Mouse (Mus musculus) monocyte, adult 2 months (primary cell): Measurements from ENCODE around the gene Sephs2.

Experiments used
- DNase-seq, 2 experiments: peaks; one replicate each; pipeline ENCODE4 v3.0.0; 2022; ENCODE audit warnings: low spot score in 2 of 2, low read depth in 1 of 2

Sephs2 gene

DNA sequence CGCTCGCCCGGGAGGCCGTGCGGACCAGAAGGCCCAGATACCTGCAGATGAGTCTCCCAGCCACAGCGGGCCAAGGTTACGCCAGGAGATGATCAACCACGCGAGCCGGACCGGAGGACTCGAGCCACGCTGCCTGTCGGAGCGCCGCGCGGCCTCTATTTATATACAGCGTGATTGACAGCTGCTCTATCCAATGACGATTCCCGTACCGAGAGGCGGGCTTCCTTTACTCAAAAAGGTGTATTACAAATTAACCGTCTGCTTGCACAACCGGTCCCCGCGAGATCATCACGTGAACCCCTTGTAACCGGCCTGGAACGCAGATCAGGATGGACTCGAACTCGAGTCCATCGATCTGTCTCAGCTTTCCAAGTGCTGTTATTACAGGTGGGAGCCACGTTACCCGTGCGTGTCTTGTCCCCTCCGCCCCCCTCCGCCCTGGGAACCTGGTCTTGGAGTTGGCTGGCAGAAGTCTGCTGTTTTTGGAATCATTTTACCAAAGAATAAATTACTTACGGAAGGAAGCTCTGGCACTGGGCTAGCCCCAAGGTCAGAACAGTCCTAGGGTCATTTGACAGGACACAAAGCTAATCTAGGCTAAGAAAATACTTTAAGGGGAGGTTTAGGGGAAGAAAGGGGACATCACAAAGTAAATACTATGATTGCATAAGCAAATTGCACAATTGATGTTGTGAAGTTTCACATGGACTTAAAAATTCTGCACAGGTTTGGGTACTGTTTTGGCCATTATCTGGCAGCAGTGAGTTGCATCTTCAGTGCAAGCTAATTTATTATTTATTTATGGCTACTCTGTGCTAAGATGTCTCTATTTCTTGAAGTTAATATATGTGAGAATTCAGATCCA lies at the start of gene Sephs2:
Sephs2 (minus strand) TSS at position 131 of the 865 bp plus-strand sequence.
- peak; percentile 76 to 88 for DNase-seq

DNA sequence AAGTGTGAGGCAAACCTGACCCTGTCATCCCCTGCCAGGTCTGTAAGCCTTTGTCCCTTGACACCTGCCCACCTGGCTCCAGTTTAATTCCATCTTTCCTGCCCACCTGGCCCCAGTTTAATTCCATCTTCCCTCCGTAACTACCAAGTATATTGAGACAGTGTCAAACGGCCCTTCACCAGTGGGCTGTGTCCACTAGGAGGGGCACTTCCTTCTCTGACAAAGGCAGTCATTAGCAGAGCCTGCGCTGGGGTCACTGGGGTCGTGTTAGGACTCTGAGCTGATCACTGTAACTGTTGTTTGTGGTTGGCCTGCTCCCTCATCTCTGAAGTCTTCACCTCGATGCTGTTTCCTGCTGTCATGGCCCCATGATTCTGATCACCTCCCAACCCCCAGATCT lies 48.2 kb upstream of the Sephs2 start:
- no peak for DNase-seq

DNA sequence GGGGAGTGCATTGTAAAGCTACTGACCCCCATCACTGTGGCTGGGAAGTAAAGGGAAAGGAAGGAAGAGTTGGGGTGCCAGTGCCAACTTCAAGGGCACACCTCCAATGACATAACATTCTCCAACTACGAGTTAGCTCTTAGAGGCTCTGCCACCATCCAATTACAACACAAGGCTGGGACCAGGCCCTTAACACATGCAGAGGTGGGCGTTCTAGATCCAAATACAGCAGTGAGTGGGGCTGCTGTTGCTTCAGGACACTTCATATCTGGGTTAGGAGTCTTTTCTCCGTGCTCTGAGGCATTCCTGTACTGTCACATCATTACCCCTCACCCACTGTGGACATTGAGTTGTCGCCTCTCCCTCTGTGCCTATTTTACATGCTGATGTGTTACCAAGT lies 47.3 kb upstream of the Sephs2 start:
- DNase-seq, result no peak

DNA sequence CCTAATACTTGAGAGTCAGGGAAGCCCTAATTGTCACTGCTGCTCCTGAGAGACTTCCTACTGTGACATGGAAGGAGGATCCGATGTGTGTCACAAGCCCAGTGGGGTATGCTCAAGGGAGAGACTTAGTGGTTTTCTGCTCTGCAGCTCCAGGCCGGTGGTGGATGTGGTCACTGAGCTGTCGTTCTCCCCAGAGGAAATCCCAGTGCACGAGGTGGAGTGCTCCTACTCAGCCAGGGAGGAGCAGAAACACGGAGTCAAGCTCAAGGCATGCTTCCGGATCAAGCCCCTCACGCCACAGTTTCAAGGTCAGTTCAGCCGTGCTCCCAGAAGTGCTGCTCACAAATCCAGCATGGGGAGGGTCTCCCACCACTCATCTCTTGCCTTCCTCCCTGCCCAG lies 40.1 kb upstream of the Sephs2 start:
- no peak for DNase-seq

DNA sequence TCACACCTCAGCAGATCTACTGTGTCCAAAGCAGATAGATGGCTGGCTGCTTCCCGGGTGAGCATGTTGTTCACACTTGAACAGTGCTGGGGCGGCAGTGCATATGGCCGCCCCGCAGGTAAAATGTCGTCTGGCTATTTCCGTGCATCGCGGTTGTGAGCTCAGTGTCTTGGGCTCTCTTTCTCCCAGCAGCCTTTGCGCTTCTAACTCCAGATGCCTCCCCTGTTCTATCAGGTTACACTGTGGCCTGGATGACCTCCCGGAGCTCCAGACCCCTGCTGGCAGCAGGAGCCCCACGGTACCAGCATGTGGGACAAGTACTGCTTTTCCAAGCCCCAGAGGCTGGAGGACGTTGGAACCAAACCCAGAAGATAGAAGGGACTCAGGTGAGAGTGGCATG lies 36.1 kb upstream of the Sephs2 start:
- DNase-seq, result no peak

DNA sequence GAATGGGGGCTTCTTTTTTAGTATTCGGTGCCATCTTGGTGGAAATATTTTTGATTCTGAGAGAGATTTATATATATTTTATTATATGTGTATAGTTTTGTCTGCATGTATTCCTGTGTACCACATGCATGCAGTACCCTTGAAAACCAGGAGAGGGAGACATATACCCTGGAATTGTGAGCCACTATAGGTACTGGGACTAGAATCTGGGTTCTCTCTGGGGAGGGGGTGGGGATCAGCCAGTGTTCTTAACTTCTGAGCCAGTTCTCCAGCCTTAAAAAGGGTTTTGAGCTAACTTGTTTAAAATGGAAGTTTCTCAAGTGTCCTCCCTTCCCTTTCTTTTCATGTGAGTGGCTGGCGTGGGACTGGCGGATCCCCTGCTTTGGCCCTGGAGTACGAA lies 35.0 kb upstream of the Sephs2 start:
- DNase-seq, result no peak

DNA sequence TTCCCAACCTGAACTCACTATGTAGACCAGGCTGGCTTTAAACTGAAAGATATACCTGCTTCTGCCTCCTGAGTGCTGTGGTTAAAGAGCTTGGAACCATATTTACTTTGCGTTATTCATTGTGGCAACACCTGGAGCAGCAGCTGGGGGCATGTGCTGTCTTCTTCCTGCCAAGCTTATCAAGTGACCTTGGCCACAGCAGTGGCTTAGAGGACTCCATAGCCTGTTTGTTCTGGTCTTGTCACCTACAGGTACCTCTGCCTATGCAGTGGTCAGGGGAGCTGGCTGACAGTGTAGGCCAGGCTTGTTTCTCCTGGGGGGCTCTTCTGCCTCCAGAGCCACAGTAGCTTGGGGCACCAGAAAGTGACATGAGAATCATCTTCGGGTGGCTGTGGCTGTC lies 34.6 kb upstream of the Sephs2 start:
- no peak for DNase-seq

DNA sequence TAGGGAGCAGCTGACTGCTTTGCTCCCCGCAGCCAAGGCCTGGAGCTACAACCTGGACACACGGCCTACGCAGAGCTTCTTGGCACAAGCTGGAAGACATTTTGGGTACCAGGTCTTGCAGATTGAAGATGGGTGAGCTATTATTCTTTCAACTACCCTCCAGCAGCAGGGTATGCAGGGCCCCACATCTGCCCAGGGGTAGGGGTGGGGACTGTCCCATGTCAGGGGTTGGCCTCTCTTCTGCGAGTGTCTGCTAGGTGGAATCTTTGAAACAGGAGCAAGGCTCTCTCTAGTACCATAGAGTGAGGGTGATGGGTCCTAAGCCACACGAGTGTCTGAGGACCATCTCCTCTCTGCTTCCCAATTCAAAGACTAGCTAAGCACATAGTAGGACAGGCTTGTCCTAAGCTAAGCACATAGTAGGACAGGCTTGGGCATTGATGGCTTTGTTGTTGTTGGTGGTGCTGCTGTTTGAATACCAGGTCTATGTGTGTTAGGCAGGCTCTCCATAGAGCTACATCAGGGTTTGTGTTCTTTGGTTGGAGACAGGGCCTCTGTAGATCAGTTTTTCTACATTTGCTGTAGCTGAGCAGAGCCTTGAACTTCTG lies 23.8 kb upstream of the Sephs2 start:
- no peak for DNase-seq

DNA sequence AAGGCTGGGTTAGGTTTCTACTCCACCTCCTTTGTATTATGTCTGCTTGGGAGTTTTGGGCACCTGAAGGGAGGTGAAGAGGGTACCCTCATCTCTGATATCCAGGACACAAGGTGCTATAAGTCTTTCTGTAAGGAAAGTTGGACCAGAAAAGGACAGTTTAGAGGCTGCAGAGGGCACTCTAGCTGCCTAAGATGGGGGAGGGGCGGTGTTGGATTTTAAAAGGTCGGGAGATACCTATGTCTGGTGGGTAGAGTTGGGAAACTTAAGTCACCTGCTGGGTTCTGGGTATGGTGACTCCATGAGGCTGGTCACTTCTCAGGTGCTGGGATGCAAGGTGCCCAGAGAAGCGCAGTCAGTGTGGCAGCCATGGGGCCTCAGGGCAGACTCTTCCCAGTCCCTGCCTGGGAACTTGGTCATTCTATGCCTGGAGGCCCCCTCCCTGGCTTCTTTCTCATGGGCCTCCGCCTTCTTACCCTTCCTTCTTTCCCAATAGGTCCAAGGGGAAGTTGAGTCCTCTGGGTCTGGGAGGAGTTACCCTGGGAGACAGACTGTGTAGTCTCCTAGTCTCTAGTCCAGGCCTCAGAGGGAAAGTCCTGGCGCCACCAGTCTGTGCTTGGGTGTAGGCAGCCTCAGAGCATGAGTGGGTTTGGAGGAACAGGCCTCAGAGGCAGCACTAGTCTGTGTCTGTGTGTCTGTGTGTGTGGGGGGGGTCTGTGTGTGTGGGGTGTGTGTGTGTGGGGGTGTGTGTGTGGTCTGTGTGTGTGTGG lies 23.1 kb upstream of the Sephs2 start:
- peak; percentile 37 to 59 for DNase-seq

DNA sequence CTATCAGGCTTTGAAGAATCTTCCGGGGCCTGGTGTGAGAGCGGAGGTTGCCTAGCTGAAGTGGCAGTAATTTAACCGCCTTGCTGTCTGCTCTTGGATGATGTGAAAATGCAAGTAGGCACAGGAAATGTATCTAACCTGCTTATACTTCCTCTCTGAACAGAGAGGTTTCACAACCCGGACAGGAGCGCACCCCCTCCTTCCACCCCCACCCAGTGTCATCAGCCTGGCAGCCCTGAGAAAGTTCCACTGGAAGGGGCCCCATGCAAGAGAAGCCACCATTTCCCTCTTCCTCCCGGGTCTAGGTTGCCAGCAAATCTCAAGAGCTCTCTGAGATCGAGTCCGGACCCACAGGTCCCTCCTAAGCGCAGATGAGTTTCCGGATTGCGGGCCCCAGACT lies 22.2 kb upstream of the Sephs2 start, which contains the start of gene Itgal:
Itgal (plus strand) TSS at position 163 of the 400 bp plus-strand sequence.
- DNase-seq, result peak; percentile 37 to 68

DNA sequence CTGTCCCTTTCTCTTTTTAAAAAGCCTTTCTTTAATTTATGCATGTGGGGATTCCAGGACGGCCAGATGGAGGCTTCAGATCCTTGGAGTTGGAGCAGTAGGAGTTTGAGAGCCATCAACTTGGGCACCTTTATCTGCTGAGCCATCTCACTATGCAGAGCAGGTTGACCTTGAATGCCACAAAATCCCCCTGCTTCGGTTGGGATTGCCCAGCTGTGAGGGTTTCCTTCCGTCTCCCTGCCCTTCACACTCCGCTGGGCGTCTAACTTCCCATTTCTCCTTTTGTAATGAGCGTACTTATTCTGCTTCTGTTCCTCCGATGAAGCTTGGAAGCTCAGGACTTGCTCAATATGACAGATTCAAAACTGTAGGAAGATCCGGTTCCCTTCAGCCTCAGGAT lies 16.3 kb upstream of the Sephs2 start:
- DNase-seq, result peak in 1 of 2 experiments; percentile 26

DNA sequence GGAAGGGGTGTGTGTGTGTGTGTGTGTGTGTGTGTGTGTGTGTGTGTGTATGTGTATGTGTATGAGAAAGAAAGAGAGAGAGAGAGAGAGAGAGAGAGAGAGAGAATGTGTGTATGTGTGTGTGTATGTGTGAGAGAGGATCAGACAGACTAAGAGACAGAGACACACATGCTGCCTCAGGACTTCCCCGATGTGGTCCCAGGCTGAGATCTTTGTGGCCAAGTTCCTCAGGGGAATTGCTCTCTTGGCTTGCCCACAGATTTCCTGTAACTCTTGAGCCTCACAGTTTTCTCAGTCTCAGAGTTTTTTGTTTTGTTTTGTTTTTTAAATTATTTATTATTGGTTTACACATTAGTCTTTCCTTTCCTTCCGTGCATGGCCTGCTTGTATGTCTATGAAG lies 15.5 kb upstream of the Sephs2 start:
- no peak for DNase-seq

DNA sequence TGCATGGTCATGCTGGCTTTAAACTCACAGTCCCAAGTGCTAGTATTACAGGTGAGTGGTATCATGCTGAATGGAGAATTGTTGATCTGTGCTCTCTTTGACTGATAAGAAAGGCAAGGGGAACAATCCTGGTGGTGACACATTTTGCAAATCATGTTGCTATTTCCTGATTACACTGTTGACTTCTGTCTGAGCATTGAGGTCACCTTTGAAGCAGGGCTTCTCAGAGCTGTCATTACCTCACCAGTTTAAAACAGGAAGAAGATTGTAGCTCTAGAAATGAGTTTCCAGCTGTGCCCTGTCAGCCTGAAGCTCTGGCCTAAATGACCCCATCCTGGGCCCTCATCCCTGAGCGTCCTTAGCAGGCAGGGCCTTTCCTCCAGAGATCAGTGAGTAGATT lies 14.1 kb upstream of the Sephs2 start:
- DNase-seq, result no peak

DNA sequence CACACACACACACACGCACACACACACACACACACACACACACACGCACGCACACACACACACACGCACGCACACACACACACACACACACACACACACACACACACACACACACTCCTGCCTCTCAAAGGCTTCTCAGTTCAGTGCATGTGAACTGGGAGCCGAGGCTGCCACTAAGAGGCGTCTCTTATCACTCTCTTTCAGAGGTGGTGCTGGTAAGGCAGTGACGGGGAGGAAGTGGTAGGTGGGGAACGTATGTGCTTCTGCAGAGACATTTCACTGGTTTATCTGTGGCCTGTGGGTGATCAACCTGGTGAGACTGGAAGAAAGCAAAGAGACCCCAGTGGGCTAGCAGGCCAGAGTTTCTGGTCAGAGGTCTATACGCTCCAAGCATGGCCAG lies 11.3 kb upstream of the Sephs2 start:
- no peak for DNase-seq

DNA sequence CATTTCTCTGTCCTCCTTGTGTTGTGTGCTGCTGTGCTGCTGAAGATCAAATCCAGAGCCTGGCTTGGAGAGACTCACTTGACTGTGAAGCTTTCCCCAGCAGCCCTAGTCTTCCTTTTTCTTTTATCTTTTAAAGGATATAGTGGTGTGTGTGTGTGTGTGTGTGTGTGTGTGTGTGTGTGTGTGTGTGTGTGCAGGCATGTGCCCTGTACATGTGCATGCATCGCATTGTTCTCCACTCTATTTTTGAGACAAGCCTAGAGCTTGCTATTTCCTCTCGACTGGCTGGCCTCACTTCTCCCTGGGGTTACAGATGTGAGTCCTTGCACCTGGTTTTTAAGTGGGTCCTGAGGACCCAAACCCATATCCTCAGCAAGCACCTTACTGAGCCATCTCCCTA lies 8.3 kb upstream of the Sephs2 start:
- no peak for DNase-seq

DNA sequence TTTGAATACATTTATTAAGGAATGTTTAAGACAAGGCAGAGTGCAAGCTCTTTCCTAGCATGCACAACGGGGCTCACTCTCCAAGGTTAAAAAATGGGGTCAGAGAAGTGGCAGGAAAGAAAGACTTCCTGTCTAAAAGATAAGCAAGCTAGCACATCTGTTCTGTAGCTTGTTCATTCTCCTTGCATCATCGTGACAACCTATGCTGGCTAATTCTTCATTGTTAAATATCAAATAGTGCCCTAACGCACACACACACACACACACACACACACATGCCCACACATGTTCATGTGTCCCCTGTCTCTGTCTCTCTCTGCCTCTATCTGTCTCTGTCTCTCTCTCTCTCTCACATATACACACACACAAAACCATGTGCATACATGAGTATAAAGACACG lies 7.3 kb upstream of the Sephs2 start:
- no peak for DNase-seq

DNA sequence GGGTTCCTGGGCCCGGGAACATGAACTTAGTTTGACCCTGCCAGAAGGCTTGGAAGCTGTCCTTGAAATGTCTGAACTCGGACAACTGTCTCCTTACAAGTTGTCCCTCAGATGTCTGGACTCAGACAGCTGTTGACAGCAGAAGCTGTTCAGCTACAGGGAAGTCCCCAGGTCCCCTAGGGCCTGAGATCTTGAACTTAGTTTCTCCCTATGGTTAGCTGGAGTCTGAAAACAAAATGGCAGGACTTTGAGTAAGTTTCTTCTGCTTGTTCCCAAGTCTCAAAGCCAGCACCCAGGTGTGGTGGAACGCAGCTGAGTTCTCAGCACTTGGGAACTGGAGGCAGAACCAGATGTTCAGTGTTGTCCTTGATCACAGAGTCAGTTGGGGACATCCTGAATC lies 6.2 kb upstream of the Sephs2 start:
- no peak for DNase-seq

DNA sequence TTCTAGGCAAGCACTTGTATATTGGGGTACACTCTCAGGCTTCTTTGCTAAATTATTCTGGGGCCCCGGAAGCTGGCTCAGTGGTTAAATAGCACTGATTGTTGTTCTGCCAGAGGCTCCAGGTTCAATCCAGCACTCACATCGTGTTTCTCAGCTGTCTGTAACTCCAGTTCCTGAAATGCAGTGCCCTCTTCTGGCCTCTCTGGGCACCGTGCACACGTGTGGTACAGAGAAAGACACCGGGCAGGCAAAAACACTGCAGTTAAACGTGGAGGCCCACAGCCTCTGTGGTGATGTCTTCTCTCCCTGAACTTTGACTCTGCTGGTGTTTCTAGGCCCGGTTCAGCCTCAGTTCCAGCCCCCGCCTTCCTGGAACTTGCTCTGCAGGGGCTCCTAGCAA lies 4.5 kb upstream of the Sephs2 start:
- no peak for DNase-seq

DNA sequence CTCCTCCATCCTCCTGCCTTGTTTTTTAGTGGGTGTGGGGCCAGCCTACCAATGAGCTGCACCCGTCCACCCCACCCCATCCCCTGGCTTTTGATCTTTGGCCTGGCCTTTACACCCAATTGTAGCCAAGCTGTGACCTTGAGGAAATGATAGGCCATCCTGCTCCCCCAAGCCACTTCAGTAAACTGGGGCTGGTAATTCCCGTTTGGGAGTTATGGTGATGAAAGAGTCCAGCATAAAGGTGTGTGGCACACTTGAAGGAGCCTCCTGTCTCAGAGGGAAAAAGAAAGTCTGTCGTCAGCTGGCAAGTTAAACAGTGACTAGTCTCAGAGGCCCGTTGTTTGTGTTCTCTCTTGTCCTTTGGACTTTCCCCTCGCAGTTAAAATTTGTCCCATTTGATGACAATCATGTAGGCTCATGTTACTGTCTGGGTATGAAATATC lies 2.7 kb upstream of the Sephs2 start:
- DNase-seq, result no peak

DNA sequence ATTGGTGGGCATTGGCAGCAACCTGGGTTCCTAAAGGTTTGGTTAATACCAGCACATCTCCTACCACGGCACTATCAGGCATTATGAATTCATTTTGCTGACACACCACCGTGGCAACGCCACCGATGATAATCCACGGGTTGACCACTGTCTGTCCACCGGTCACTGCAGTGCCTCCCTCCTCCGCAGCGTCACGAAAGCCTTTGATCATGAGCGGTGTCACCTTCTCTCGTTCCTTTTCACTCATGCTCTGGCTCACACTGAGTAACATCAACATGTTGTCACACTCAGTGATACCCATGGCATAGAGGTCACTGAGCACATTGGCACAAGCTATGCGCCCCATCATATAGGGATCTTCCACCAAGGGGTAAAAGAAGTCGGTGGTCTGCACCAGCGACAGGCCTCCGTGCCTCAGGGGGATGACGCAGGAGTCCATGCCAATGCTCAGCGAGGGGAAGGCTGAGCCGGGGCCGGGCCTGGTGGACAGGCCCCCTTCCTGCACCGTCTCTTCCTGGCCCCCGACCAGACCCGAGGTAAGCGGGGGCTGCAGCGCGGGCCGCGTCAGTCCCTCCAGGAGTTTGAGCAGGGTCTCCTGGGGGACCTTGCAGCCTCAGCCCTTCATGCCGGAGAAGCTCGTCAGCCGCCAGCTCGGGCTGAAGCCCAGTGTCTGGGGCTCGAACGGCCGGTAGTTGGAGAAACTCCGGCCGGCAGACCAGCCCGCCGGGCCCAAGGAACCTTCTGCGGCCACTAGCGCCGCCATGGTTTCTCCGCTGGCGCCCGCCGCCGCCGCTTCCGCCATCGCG lies 534 bp downstream of the Sephs2 start:
- no peak for DNase-seq

DNA sequence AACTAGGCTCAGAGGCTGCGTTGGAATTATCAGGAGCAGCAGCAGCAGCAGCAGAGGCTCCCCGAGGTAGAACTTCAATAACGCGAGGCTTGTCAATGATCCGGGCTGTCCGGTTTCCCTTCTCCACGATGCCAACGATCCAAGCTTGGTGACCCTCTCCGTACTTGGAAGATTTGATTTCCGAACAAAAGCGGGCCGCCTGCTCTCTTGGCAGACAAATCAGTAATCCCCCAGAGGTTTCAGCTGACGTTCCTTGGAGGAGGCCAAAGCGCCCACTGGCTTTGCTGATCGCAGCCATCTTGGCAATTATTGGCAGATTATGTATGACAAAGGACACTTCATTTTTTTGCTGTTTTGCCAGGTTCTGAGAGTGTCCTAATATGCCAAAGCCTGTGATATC lies 1.3 kb downstream of the Sephs2 start:
- no peak for DNase-seq
